Mouse (Mus musculus): ENCODE measurements around the gene Sycp1.

The Sycp1 gene

DNA sequence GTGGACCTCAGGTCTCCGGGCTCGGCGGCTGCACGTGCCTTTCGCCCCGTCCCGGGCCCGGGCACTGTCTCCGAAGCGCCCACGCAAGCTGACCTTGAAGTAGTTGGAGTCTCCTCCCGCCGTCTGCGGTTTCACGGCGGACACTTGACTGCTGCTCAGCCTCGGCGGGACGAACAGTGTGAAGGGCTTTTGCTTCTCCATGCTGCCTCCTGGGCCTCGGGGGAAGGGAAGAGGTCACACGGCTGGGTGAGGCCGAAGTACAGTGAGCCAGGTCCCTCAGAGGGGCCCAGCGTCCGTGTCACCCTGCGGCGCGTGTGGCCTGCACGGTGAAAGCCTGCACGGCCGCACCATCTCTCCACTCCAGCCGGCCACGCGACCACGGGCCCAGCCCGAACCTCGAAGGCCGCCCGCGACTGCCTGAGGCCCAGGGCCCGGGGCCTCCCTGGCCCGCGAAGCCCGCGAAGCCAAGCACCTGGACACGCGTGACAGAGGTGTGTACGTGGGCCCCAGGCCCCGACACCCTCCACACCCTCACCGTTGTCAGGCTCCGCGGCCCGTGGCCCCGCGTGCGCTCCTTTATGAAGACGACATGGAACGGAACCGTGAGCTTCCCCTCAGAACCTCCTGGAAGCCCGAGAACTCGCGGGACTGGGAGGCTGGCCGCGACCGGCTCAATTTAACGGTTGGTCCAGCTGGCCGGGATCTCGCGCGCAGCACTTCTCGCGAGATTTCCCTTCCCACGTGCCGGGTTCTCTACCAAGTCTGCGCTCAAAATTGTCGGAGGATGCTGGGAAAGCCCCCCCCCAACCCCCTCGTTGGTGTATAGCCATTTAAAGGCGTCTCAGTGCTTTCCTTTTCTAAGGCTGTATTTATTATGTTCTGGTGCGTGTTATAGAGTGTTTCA lies at the start of gene Sycp1:
Sycp1 (minus strand) TSS at position 650 of the 904 bp plus-strand sequence.
- in situ Hi-C loops (cut with MboI; ENCODE audit: unreplicated experiment in 2 of 2), result no loop called here

DNA sequence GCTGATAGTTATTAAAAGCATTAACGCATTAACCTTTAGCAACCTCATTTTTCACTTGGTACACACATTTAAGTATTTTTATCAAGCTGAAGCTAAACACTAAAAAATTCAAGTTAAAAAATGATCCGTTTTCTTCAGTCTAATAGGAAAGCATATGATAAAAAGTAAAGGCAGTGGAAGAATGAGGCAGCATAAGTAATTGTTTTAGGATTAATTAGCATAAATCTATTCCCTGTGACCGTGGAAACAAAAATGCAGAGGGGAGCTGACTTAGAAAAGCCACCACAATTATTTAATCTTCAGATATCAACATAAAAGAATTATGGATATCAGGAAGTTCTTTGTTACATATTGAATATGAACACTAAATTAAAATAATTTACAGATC lies 44.4 kb upstream of the Sycp1 start:
- in situ Hi-C loops (cut with MboI; ENCODE audit: unreplicated experiment in 2 of 2), result no loop called here

DNA sequence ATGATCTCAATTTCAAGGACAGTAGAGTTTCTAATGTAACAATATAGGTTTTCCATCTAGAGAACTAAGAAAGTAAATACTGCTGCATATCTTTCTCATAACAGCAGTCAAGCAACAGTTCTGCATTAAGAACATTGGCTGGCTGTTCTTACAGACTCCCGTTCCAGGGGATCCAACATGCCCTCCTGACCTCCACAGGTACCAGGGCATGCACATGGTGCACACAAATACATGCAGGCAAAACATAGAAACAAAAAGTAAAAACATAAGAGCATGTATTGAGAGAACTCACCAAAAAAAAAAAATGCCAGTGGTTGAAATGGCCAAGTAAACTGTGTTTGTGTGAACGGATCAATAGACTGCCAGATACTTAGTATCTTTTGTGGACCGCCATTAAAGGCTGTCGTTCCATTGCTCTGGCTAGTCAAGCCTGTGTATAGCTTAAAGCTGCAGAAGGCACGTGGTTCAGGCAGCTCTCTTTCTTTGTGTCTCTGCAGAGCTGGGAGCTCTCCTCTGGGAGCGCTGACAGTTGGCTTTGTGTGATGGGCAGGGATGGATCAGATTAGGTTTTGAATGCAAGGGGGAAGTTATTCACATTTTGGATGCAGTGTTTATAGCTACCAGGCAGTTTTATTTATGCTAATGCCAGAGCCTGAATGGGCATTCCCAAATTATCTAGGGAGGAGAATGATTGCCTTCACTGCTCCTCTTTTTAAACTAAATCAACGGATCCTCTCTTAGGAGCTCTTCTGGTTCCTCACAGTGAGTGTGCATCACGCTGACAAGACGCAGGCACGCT lies 43.8 kb upstream of the Sycp1 start:
- in situ Hi-C loops (cut with MboI; ENCODE audit: unreplicated experiment in 2 of 2), result no loop called here

DNA sequence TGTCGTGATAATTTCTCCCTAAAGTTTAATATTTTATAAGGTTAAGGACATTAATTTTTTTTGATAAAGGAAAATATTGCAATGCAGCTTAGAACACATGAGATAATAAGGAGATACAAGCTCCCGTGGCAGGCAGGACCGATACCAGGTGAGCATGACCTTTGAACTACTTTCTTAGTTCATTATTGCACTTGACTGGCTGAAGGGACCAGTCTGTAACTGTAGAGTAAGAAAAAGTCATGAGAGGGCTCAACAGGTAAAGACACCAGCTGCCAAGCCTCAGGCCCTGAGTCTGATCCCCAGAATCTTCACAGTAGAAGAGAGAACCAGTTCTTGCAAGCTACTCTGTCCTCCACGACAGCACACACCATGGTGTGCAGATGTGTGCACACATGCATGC lies 41.0 kb upstream of the Sycp1 start:
- in situ Hi-C loops (cut with MboI; ENCODE audit: unreplicated experiment in 2 of 2), result no loop called here

DNA sequence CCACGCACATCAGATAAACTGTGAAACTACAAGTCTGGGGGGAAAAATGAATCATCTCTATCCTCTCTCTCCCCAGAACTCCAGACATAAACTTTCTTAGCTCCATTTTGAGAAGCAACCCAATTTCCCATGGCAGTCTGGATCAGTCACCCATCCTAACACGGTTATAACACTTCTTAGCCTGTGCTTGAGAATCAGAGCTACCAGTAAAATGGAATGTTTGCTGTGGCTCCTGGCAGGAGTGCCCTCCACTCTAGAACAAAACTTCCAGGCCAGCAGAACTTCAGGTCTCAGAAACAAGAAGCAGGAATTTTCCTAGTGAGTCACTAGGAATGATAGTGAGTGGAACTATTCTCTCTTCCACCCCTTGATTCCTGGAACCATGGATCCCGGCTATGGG lies 34.6 kb upstream of the Sycp1 start:
- in situ Hi-C loops (cut with MboI; ENCODE audit: unreplicated experiment in 2 of 2), result no loop called here

DNA sequence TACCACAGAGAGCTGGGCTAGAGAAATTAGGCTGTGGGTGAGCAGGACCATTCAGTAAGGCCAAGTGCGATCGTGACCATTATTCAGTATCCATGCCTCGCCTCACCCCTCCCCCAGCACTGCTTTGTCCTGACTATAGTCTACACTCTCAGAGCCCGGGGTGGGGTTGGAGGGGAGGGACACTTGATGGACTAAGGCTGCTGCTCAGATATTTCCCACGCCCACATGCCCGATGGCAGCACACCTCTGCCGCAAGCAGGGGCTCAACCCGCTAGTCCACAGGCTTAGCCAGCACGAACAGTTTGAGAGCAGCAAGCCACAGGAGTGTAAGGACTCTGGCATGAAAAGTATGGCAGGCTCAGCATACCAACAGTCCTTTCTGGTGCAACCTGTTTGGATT lies 34.2 kb upstream of the Sycp1 start:
- in situ Hi-C loops (cut with MboI; ENCODE audit: unreplicated experiment in 2 of 2), result no loop called here

DNA sequence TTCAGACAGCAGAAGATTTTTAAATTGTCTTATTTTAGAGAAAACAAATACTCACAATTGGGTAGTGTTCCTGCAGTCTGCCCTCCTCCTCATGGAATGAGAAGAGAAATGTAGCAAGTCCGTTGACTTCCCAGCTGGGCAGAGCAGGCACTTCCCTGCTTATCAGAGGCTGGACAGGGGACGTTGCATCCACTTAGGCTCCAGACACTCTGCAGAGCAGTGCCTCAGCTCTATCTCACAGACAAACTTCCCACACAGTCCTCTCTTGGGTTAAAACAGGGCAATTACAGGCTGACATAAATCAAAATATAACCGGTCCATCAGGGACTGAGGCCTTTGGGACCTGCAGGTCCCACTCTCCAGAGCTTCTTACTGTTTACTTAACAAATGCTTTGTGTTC lies 28.1 kb upstream of the Sycp1 start, which contains the start of gene Nr1h5:
Nr1h5 (minus strand) TSS at position 101 of the 400 bp plus-strand sequence.
- in situ Hi-C loops (cut with MboI; ENCODE audit: unreplicated experiment in 2 of 2), result no loop called here

DNA sequence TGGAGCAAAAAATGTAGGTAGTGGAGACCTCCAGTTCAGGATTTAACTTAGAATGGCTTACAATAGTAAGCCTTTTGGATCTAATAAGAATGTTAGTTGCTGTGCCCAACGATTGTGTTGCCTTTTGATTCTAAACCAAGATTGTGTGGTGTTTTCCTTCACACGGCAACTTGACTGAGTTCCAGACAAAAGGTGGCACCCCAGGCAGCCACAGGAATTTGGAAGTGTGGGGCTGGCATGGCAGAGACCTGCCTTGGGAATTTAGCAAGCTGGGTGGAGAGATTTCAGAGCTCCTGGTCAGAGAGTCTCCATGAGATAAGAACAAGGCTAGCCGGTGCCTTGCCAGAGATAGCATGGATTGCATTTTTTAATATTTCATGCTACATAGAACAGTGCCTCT lies 19.7 kb upstream of the Sycp1 start:
- in situ Hi-C loops (cut with MboI; ENCODE audit: unreplicated experiment in 2 of 2), result no loop called here

DNA sequence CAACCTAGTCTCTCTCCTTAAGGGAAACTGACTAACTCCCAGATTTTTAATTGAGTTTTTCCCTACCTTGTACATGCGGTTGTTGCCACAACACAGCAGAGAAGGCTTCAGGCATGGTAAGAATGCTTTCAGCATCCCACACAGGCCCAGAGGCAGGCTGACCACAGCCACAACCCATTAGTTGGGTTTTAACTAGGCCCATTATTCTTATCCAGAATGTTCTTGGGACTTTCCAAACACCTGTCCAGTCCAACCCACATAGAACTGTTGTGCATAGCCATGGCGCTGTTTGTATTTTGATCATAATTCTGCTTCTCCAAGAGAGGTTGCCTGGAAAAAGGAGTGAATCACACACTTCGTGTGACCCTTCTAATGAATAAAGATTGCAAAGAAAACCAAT lies 19.2 kb upstream of the Sycp1 start:
- in situ Hi-C loops (cut with MboI; ENCODE audit: unreplicated experiment in 2 of 2), result no loop called here

DNA sequence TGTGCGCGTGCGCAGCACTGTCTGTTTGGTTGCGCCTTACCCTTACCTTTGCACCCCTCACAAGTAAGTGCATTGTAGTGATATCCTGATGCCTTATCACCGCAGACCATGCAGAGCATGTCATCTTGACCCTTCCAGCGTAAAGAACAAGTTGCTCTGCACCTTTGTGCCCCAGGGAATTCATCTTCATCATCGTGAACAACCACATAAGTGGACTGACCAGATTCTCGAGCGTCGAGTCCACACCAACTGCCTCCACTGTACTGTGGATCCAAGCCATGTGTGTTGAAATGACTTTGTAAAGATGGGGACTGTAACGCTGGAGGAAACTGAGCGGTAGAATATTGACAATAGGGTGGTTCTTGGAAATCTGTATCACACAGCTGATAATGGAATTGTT lies 18.6 kb upstream of the Sycp1 start:
- in situ Hi-C loops (cut with MboI; ENCODE audit: unreplicated experiment in 2 of 2), result no loop called here

DNA sequence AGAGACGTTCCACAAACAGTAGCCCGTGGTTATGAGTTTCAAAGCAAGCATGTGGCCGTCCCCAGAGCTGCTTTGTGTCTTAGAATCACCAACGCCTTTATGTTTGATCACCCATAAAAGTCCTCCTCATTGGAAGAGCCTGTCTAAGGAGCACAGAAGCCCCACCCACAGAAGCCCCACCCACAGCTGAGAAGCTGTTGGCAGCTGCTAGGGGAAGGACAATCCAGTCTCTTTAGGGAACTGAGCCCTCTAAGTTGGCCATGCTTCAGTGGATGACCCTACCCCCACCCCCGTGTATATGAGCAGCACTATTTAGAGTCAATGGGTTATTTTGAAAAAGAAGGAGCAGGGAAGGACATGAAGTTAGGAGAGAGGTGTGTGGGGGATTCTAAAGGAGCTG lies 11.0 kb upstream of the Sycp1 start:
- in situ Hi-C loops (cut with MboI; ENCODE audit: unreplicated experiment in 2 of 2), result no loop called here

DNA sequence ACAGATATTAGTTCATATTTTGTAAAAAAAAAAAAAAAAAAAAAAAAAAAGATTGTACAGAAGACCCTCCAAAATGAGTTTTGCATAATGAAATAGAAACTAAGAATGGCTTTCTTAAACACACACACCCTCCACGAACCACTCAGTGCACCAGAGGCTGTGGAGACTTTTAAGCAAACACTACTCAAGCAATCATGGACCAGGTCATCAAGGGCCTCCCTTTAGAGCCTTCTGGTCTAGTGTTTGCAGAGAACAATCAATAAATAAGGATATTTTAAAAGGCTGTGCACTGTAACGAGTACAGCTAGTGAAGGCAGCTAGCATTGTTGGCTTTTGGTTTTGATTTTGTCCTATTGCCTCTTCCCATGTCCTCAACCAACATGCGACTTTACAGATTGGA lies 10.4 kb upstream of the Sycp1 start:
- in situ Hi-C loops (cut with MboI; ENCODE audit: unreplicated experiment in 2 of 2), result no loop called here

DNA sequence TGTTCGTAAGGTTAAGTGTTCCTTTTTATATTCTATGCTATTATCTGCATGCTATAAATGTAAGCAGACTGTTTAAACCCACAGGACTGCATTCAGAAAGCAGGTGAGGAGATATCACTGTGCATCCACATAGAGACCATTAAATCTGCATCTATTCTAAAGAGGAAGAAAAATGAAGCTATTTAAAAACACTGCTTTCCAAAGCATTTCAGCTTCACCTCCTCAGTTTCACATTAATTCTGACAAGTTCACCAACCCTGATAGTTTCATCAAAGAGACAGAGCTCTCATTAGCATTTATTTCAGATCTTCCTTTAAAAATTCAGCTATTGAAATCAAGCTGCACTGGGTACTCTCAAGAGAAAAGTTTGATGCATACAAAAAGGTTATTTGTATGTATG lies 2.2 kb upstream of the Sycp1 start:
- in situ Hi-C loops (cut with MboI; ENCODE audit: unreplicated experiment in 2 of 2), result no loop called here

DNA sequence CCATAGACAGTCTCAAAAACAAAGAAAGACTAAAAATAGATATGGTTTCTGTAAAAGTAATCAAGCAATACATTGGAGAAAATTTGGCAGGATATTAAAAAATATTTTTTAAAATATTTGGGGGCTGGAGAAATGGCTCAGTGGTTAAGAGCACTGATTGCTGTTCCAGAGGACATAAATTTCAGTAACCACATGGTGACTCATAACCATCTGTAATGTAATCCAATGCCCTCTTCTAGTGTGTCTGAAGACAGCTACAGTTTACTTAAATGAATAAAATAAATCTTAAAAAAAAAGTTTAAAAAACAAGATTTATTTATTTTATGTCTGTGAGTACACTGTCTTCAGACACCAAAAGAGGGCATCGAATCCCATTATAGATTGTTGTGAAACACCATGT lies 36.8 kb downstream of the Sycp1 start:
- in situ Hi-C loops (cut with MboI; ENCODE audit: unreplicated experiment in 2 of 2), result no loop called here

DNA sequence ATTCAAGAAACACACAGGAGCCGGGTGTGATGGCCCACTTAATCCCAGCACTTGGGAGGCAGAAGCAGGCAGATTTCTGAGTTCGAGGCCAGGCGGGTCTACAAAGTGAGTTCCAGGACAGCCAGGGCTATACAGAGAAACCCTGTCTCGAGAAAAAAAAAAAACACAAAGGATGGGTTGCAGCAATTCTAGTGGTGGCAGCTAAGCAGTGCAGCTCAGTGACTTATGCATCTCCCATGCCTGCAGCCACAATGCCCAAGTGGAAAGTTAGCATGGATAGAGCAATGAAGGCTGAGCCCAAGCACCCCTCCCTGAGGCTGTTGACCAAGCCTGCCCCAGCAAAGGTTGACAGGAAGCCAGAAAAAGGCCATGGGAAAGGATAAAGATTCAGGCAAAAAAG lies 55.4 kb downstream of the Sycp1 start:
- in situ Hi-C loops (cut with MboI; ENCODE audit: unreplicated experiment in 2 of 2), result no loop called here

DNA sequence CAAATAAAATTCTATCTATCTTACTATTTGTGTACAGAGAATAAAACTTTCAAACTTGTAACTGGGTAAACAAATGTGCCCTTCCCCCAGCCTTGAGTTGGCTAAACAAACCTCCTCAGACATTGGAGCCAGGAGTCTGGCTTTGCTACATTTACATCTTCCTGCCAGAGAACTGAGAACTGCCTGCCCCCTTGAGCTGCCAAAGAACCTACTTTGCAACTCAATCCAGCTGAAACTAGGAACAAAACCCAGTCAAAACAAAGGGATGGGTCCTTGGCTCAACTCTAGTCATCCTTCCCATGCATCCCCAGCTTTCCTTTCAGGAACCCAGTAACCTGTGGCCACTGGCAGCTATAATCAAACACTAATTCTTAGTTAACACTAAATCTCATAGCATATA lies 87.2 kb downstream of the Sycp1 start:
- in situ Hi-C loops (cut with MboI; ENCODE audit: unreplicated experiment in 2 of 2), result no loop called here

DNA sequence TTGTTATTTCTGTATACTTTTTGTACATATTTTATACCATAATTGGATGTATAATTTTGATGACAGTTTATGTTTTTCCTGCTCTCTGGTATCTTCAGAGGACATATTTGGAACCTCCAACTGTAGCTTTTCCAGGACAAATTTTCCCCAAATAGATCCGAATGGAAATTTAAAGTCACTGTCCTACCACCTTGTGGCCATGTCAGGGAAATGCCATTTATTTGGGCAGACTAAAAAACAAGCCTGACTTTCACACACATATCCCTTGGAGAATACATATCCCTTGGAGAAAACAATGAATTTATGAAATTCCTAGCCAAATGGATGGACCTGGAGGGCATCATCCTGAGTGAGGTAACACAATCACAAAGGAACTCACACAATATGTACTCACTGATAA lies 93.5 kb downstream of the Sycp1 start:
- in situ Hi-C loops (cut with MboI; ENCODE audit: unreplicated experiment in 2 of 2), result no loop called here

DNA sequence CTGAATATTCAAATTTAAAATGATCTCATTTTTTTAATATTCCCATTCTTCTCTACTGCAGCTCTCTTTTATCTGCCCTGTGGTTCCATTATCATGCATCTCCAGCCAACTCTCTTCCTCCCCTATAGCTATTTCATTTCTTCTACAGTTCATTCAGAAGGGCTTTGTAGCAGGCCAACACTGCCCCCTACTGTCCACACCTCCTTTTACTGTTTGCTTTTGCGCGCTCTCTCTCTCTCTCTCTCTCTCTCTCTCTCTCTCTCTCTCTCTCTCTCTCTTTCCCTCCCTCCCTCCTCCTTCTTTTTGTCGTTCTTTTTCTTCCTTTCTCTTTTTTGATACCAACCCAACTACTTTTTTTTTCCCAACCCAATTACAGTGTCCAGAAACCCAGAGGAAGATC lies 132.0 kb downstream of the Sycp1 start:
- in situ Hi-C loops (cut with MboI; ENCODE audit: unreplicated experiment in 2 of 2), result loop anchor here (5.0 to 10.0 kb wide), 3 partner anchors 87 to 1312 kb away; no protein-coding TSS in a partner anchor

DNA sequence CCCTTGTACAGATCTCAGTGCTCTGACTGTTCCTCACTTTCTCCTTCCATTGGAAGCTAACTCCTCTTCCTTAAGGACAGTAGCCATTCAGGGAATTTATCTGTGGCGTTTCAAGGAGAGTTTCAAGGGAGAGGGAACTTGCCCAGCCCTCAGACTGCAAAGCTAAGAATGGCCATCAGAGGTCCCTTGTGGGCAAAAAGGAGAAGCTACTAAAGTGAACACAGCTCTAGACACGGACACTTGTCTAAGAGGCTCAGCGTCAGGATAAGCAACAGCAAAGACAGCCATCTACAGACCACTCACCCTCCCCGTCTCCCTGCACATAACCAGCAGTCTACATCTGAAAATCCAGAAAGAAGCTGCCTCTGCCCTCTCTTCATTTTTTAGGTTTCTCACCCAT lies 148.5 kb downstream of the Sycp1 start:
- in situ Hi-C loops (cut with MboI; ENCODE audit: unreplicated experiment in 2 of 2), result no loop called here

DNA sequence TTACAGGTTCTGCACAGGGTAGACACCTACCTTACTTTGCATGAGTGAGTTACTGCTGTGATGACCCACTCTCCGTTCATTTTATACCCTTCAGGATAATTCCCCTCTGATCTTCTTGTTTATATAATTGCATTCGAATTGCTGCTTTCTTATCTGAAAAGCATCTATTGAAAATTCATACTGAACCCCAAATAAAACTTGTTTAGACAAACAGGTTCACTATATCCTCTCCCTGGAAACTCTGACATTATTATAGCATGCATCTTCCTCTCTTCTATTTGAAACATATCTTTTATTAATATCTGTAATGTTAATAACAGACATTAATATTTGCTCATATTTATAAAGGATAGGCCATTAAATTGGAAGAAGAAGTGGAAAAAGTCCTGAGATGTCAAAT lies 153.3 kb downstream of the Sycp1 start, which contains the start of gene Tshb:
Tshb (minus strand) TSS at position 101 of the 400 bp plus-strand sequence.
- in situ Hi-C loops (cut with MboI; ENCODE audit: unreplicated experiment in 2 of 2), result no loop called here

DNA sequence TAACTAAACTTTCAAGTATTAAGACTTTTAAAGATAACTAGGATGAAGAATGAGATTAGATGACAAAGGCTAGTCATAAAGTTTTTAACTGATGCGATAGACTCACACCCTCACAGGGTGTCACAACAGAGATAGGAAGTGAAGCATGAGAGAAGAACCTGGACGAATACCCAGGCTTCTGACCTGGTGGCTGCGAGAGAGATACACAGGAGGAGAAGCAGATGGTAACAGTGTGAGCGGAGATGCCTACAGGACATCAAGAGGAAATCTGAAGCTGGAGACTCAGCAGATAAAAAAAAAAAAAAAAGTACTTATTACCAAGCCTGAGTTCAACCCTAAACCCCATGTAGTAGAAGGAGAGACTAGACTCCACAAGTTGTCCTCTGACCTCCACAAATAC lies 162.9 kb downstream of the Sycp1 start:
- in situ Hi-C loops (cut with MboI; ENCODE audit: unreplicated experiment in 2 of 2), result no loop called here
